Mouse (Mus musculus) layer of hippocampus, adult 2 months (tissue): ENCODE results near the gene Mprip. TPM values are rescaled to one million over a fixed set of nuclear protein-coding genes. Genes with fewer than 3 reads are reported as not detected.
"Not testable (repeated sequence)": the region's sequence is repeated elsewhere in the genome, so short reads cannot be mapped to it uniquely, and the experiment has no call there.

Experiments
- DNase-seq, 2 experiments: peaks; one replicate each; pipeline ENCODE4 v3.0.0; 2022; ENCODE audit warnings: low spot score in 2 of 2
- H3K27ac ChIP-seq: fragments of 200-600 bp; 2 replicates; pipeline ENCODE4 v1.8.1; 2022
- H3K4me3 ChIP-seq: fragments of 200-600 bp; 2 replicates; pipeline ENCODE4 v1.8.1; 2022; ENCODE audit warnings: mild to moderate bottlenecking
- CTCF ChIP-seq: fragments of 200-600 bp; conservative IDR thresholded peaks from 2 replicates; pipeline ENCODE4 v1.8.1; 2022; ENCODE audit warnings: antibody characterized with exemption, mild to moderate bottlenecking, moderate library complexity
- total RNA-seq, 2 experiments: library from RNA; stranded (reverse); gene quantifications; 2 replicates each; pipeline ENCODE4 v1.2.3; 2021

Gene Mprip
- total RNA-seq, 2 experiments from 2014 or later, result 288 to 302 TPM

- peak overlapping the region; percentile 86 for H3K4me3 ChIP-seq
- peak overlapping the region; percentile 93 for H3K27ac ChIP-seq
- peak; percentile 92 to 97 for DNase-seq
- no peak for TF ChIP-seq CTCF
Observed at GRCm38 (mm10) chr11:59662249-59662788, 1.2 kb downstream of the Mprip start.

DNA sequence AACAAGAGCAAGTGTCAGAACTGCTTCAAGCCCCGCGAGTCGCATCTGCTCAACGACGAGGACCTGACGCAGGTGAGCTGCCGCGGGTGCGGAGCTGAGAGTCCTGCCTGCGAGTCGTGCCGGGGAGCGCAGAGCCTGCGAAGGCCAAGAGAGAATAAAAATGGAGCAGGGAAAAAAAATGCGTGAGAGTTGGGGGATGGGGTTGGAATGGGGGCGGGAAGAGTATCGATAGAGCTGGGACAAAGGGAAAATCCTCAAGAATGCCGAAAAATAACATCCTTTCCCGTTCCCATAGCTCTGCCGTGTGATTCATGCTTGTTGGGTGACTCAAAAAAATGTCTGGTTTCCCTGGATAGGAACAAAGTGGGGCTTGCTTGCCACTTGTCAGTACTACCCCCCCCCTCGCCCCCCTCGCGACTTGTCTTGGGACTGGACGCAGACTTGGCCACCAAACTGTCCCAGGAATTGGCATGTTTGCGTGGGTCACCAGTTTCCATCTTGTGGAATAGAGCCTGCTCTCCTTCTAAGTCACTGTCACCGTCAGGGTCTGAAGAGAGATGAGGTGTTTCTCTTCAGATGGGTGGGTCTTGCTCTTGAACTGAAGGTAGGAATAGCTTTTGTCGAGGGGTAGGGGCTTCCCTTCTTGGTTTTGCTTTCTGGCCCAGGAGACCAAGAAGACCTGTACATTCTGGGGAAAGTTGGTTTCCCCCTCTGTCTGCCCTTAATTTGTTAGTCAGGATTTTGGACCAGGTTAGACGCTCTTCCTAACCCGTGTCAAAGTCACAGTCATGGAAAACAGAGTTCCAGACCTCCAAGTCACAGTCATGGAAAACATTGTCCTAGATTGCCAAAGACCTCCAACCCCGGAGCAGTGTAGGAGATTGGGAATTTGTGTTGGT, 2.0 kb downstream of the Mprip start:
- TF ChIP-seq CTCF, result no peak
- H3K27ac ChIP-seq, result peak overlapping the region; percentile 92
- no peak for DNase-seq
- H3K4me3 ChIP-seq, result peak overlapping the region; percentile 81

- no peak for TF ChIP-seq CTCF
- Histone ChIP-seq H3K27ac (peak overlapping the region; percentile 92), H3K4me3 (peak overlapping the region; percentile 81)
- DNase-seq, result no peak
Observed at GRCm38 (mm10) chr11:59663776-59664320, 2.7 kb downstream of the Mprip start.

DNA sequence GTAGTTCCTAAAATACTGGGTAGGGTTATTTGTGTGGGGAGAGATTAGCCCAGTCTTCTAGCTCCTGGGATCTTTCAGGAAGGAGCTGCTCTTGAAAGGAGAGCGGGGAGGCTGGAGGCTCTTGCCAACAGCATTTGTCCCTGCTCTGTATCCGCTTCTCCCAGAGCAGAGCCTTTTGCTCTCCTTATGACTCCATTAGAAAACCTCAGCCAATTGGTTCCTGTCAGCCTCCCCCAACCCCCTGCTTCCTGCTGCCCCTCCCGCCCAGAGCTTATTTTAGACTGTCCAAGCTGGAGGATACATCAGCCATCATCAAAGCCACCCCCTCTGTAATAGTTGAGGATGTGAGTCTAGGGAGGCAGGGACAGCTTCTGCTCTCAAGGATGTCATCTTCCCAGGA, 3.7 kb downstream of the Mprip start:
- Histone ChIP-seq H3K27ac (peak overlapping the region; percentile 92), H3K4me3 (peak overlapping the region; percentile 81)
- peak; percentile 27 to 32 for DNase-seq
- no peak for TF ChIP-seq CTCF

DNA sequence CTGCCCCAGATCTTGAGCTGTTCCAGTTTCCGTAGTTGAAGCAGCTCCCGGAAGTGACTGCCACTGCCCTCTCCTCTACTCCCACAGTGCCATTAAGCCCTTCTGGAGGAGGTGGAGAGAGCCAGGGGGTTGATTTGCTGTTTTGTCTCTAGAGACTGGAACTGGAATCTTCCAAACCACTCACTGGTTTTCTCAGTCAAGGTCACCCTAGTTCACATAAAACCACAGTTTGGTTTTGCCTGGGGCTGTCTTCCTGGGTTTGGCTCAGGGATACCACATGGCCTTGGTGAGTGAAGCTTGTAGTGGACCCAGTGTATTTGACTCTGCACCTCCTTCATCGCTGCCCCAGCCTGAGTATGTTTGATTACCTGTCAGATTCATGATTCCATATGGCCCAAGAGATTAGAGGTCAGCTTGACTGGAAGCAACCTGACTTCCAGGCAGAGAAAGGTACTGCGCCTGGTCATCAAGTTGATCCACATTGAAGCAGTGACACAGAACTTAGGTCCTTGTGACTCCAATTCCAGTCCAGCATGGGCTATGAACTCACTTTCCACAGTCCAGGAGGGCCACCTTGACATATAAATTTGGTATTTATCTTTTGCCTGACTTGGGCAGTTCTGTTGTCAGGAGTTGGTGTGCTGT, 10.1 kb downstream of the Mprip start:
- DNase-seq, result no peak
- H3K27ac ChIP-seq, result no peak overlapping the region
- TF ChIP-seq CTCF, result no peak
- H3K4me3 ChIP-seq, result no peak overlapping the region

DNA sequence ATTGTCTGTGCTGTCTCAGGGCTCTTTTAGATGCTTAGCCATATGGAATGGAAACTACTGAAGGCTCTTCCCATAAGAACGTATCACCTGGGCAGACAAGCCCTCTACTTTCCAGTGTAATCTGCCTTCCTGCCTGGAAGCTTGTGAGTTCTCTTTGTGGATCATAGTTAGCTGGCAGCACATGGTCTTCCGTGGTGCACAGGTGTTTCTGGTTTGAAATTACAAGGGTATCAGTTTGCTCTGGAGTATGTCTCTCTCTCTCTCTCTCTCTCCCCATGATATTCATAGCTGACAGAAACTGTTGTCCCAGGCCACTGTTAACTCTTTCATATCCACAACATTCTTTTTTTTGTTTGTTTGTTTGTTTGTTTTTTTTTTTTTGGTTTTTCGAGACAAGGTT, 12.9 kb downstream of the Mprip start:
- H3K4me3 ChIP-seq, result no peak overlapping the region
- H3K27ac ChIP-seq, result no peak overlapping the region
- no peak for DNase-seq
- no peak for TF ChIP-seq CTCF

GRCm38 (mm10) chr11:59674746-59675145, 13.6 kb downstream of the Mprip start:
- not testable (repeated sequence) for H3K4me3 ChIP-seq, H3K27ac ChIP-seq, DNase-seq

GRCm38 (mm10) chr11:59677767-59678166, 16.7 kb downstream of the Mprip start:
- Histone ChIP-seq H3K4me3 (no peak overlapping the region), H3K27ac (no peak overlapping the region)
- TF ChIP-seq CTCF, result no peak
- DNase-seq, result no peak

GRCm38 (mm10) chr11:59678693-59679092, 17.6 kb downstream of the Mprip start:
- Histone ChIP-seq H3K27ac (no peak overlapping the region), H3K4me3 (no peak overlapping the region)
- DNase-seq, result no peak
- TF ChIP-seq CTCF, result no peak

DNA sequence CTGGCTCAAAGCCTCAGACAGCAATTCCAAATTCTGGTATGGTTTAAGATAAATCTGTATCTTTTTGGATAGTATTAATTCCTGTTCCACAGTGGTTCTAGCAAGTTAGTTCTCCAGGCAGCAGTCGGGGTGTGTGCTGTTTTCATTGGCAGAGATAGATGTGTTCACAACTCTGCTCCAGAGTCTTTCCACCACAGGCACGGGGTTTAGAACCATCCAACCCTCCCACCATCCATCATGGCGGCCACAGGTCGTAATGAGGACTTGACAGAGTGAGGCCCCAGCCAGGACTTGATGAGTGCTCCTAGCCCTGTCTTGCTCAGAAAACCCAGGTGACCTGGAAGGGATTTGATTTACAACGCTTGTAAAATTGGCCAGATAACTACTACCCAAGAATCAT, 19.0 kb downstream of the Mprip start:
- TF ChIP-seq CTCF, result no peak

DNA sequence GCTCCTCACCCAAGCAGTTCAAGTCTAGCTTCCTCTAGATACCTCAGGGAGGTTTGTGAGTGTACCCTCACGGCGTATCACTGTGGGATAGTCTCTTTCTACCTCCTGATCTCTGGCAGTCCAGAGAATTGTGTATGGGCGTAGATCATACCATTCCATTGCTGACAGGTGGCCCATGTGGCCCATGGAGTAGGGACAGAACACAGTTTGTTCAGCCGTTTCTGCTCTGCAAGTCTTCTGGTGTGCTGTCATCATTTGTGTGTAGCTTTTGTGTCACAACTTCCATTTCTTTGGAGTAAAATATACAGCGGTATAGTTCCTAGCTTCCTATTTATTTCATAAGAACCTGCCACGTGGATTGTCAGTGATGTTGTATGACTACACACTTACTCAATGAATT, 23.9 kb downstream of the Mprip start:
- Histone ChIP-seq H3K4me3 (no peak overlapping the region), H3K27ac (no peak overlapping the region)
- no peak for DNase-seq
- TF ChIP-seq CTCF, result no peak

More for the DNA sequence above, 19.0 kb downstream of the Mprip start:
- Histone ChIP-seq H3K4me3 (no peak overlapping the region), H3K27ac (no peak overlapping the region)
- DNase-seq, result no peak

DNA sequence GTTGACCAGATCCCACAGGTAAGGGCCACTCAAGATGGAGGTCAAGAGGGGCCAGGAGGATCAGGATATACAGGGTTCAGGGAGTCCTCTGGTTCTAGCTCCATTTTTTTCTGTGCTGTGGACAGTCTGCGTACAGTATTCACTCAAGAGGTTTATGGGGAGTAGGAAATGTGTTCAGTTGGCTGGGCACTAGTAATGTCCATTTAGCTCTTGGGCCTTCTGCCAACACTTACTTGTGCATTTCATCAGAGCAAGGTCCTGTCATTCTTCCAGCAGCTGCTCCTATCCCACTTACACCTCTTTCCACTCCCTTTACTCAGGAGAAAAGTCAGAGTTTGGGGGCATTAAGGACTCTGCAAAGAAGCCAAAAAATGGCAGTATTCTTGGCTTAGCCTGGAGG, 33.4 kb downstream of the Mprip start:
- no peak for DNase-seq
- H3K27ac ChIP-seq, result peak overlapping the region; percentile 54

DNA sequence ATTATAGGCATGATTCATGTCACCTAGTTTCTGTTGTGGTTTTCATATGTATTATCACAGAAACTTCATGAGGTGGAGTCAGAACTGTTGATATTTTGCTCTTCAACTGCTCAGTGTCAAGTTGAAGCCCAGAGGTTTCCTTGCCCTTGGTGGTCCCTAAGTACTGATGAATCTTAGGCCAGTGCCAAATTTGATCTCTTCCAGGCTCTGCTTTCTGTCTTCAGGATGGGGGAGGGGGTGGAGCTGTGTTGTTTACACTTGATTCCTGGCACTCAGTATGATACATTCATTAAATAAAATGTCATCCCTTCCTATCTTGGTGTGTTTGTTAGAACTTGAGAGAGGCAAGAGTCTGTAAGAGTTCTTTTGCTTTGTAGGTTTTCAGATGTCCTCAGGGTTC, 34.4 kb downstream of the Mprip start:
- DNase-seq, result no peak
- H3K27ac ChIP-seq, result peak overlapping the region; percentile 54
- TF ChIP-seq CTCF, result no peak
- H3K4me3 ChIP-seq, result no peak overlapping the region

More for the DNA sequence above, 33.4 kb downstream of the Mprip start:
- no peak for TF ChIP-seq CTCF
- H3K4me3 ChIP-seq, result no peak overlapping the region
